Mouse (Mus musculus) heart, postnatal 0 days (tissue): ENCODE measurements at regions not wholly inside any gene's neighbourhood (a gene's known extent, or its start where the extent isn't known, plus 50 kb on each side); places are given as distances from the start of the nearest gene placed in this dataset.

Experiments used
- CTCF ChIP-seq: IDR thresholded peaks from 2 replicates; pipeline ENCODE4 v1.5.1; 2016; ENCODE audit warnings: antibody characterized with exemption, control low read depth, low read depth
- EP300 ChIP-seq: IDR thresholded peaks from 2 replicates; pipeline ENCODE4 v1.6.1; 2016; ENCODE audit warnings: antibody characterized with exemption, low read depth

- no peak for TF ChIP-seq CTCF
- TF ChIP-seq EP300 = no peak
Observed at GRCm38 (mm10) chr1:63928850-63929249, 159.8 kb upstream of the 4933402D24Rik start.
